Mouse (Mus musculus) liver, embryonic 11.5 days (tissue): ENCODE measurements around the gene Prkar2b. TPM values are rescaled to one million over a fixed set of nuclear protein-coding genes. Genes with fewer than 3 reads are reported as not detected.

Experiments used
- polyA plus RNA-seq: library from polyadenylated mRNA; unstranded; fragments of >200 nt; fragmentation: Nextera tagmentation; extraction: Ambion mirVana; gene quantifications from 2 replicates; pipeline ENCODE4 v1.2.1, GENCODE M21; 2014

Gene Prkar2b
- polyA plus RNA-seq, 1 experiment from 2014 or later, result 103 TPM

Other genes starting within 250 kb of the Prkar2b start
- 51.3 and 57.5 TPM in 2 replicates for gene Hbp1, start 110.8 kb downstream of the Prkar2b start, polyA plus RNA-seq
- gene Pik3cg, start 147.4 kb upstream of the Prkar2b start, polyA plus RNA-seq, result 6.8 and 7.2 TPM in 2 replicates